Mouse (Mus musculus) embryonic facial prominence, embryonic 14.5 days (tissue): ENCODE measurements around the gene Armc5. TPM values are rescaled to one million over a fixed set of nuclear protein-coding genes. Genes with fewer than 3 reads are reported as not detected.

Experiments used
- ATAC-seq: fragments of 200-750 bp; cut with Nextera tagmentation; 2 replicates; pipeline ENCODE4 v1.8.0; 2017; ENCODE audit warnings: low read depth, moderate number of reproducible peaks, moderate TSS enrichment
- DNase-seq: peaks from one replicate; pipeline ENCODE4 v3.0.0-alpha.2; 2015; ENCODE audit warnings: low spot score
- H3K27ac ChIP-seq: fragments of 300-500 bp; sonication (generic); replicated peaks from 2 replicates; pipeline ENCODE4 v1.5.1; 2014; ENCODE audit warnings: low read depth, mild to moderate bottlenecking, low read length, moderate library complexity
- H3K27me3 ChIP-seq: fragments of 300-500 bp; sonication (generic); replicated peaks from 2 replicates; pipeline ENCODE4 v1.6.1; 2014; ENCODE audit warnings: low read length; ENCODE audit not compliant: control insufficient read depth, insufficient read depth
- H3K36me3 ChIP-seq: fragments of 300-500 bp; sonication (generic); 2 replicates; pipeline ENCODE4 v1.6.1; 2014; ENCODE audit warnings: low read length, mixed read lengths; ENCODE audit not compliant: control insufficient read depth, insufficient read depth
- H3K4me1 ChIP-seq: fragments of 300-500 bp; sonication (generic); 2 replicates; pipeline ENCODE4 v1.6.1; 2014; ENCODE audit warnings: antibody characterized with exemption, low read length; ENCODE audit not compliant: control insufficient read depth, insufficient read depth
- H3K4me2 ChIP-seq: fragments of 300-500 bp; sonication (generic); 2 replicates; pipeline ENCODE4 v1.6.1; 2014; ENCODE audit warnings: low read depth, mild to moderate bottlenecking, low read length, moderate library complexity, mixed read lengths
- H3K4me3 ChIP-seq: fragments of 300-500 bp; sonication (generic); 2 replicates; pipeline ENCODE4 v1.5.1; 2014; ENCODE audit warnings: low read depth, mild to moderate bottlenecking, low read length
- H3K9ac ChIP-seq: fragments of 300-500 bp; sonication (generic); 2 replicates; pipeline ENCODE4 v1.6.1; 2014; ENCODE audit warnings: low read depth, mild to moderate bottlenecking, low read length, moderate library complexity, mixed read lengths
- H3K9me3 ChIP-seq: fragments of 300-500 bp; sonication (generic); 2 replicates; pipeline ENCODE4 v1.6.1; 2016; ENCODE audit warnings: low read length; ENCODE audit not compliant: control insufficient read depth
- WGBS: fragments of 180-500 bp; shearing (Covaris S2); extraction: QIAGEN DNeasy Blood & Tissue Kit; methylation state at CpG from one replicate; pipeline ENCODE4 v1.1.7; 2014; 5-methylcytosine and 5-hydroxymethylcytosine counted together
- polyA plus RNA-seq: library from polyadenylated mRNA; unstranded; fragments of >200 nt; fragmentation: Nextera tagmentation; extraction: Ambion mirVana; gene quantifications from 2 replicates; pipeline ENCODE4 v1.2.1, GENCODE M21; 2014

Armc5 gene
- polyA plus RNA-seq, result 12.4 and 13.9 TPM in 2 replicates

- Histone ChIP-seq H3K4me1 (peaks cover 3% of the 10 kb centered on the region; the same call in 1 of the 2 replicates), H3K27ac (peak within 1 kb of the TSS; percentile 98), H3K27me3 (no peaks in the 10 kb centered on the region), H3K9me3 (no peaks in the 10 kb centered on the region), H3K9ac (peak within 1 kb of the TSS; percentile 85), H3K4me3 (peak within 1 kb of the TSS; percentile 65), H3K36me3 (peaks cover 26% of the 10 kb centered on the region), H3K4me2 (peak within 1 kb of the TSS; percentile 69)
- 26% methylated on average over 36 of the region's 37 CpGs for WGBS
- DNase-seq (peak; percentile 75), ATAC-seq (peak; percentile 20; the same call in 1 of the 2 replicates)
These were observed at the start of gene Armc5 for GRCm38 (mm10) chr7:128236856-128237592. Gene Armc5 (plus strand): TSS chr7:128237342.

DNA sequence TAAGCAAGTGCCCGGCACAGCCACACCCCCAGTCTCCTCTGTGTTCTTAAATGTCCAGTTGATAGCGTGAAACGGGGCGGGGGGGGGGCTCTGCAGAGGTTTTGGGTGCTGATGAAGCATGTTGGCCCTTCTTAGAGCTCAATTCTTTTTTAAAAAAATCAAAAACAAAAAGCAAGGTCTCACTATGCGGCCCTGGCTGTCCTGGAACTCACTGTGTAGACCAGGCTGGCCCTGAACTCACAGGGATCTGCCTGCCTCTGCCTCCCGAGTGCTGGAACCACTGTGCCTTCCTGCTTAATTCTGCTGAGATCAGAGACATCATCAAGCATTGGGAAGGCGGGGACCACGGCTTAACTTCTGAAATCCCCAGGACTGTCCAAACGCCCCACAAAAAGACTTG lies 35.5 kb upstream of the Armc5 start:
- Histone ChIP-seq H3K27me3 (no peaks in the 10 kb centered on the region), H3K9me3 (no peaks in the 10 kb centered on the region), H3K4me2 (no peak overlapping the region), H3K4me3 (no peak overlapping the region), H3K36me3 (no peaks in the 10 kb centered on the region), H3K27ac (no peak overlapping the region), H3K9ac (no peak overlapping the region), H3K4me1 (no peaks in the 10 kb centered on the region)
- DNase-seq (no peak), ATAC-seq (no peak)
- 84% methylated on average over 9 of the region's 9 CpGs for WGBS

- Histone ChIP-seq H3K9ac (no peak overlapping the region), H3K36me3 (no peaks in the 10 kb centered on the region), H3K4me2 (no peak overlapping the region), H3K27me3 (no peaks in the 10 kb centered on the region), H3K4me3 (no peak overlapping the region), H3K27ac (no peak overlapping the region), H3K9me3 (no peaks in the 10 kb centered on the region), H3K4me1 (no peaks in the 10 kb centered on the region)
- ATAC-seq (no peak), DNase-seq (no peak)
- WGBS, result 83% methylated on average over 9 of the region's 9 CpGs
These were observed 34.1 kb upstream of the Armc5 start for GRCm38 (mm10) chr7:128203071-128203470.

GRCm38 (mm10) chr7:128204179-128204578 lies 33.0 kb upstream of the Armc5 start:
- 89% methylated on average over 8 of the region's 8 CpGs for WGBS
- ATAC-seq, result no peak
- Histone ChIP-seq H3K36me3 (no peaks in the 10 kb centered on the region), H3K4me1 (no peaks in the 10 kb centered on the region), H3K9ac (no peak overlapping the region), H3K4me2 (no peak overlapping the region), H3K27ac (no peak overlapping the region), H3K27me3 (no peaks in the 10 kb centered on the region), H3K4me3 (no peak overlapping the region), H3K9me3 (no peaks in the 10 kb centered on the region)
- DNase-seq, result no peak

DNA sequence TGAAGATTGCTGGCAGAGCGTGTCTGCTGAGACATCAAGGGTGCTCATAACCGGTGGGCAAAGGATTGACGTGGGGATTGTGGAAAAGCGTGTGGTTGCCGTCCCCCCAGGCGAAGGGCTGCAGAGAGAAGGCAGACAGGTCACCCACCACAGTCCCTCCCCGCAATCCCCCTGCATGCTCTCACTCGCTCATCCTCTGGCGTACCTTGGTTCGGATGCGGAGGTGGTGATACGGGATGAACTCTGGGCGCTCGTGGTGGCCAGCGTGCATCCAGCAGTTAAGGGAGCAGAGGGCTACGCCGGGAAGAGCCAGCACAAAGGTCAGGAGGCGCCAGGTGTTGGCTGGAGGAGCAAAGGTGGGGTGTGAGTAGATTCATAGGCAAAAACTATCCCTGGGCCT lies 31.4 kb upstream of the Armc5 start:
- Histone ChIP-seq H3K9ac (no peak overlapping the region), H3K4me3 (no peak overlapping the region), H3K27ac (no peak overlapping the region), H3K4me1 (no peaks in the 10 kb centered on the region), H3K36me3 (no peaks in the 10 kb centered on the region), H3K4me2 (no peak overlapping the region), H3K27me3 (no peaks in the 10 kb centered on the region), H3K9me3 (no peaks in the 10 kb centered on the region)
- 77% methylated on average over 18 of the region's 18 CpGs for WGBS
- DNase-seq, result no peak
- ATAC-seq, result no peak

- 89% methylated on average over 6 of the region's 6 CpGs for WGBS
- no peak for ATAC-seq
These were observed 31.0 kb upstream of the Armc5 start, which contains the start of gene Cox6a2 for GRCm38 (mm10) chr7:128206152-128206551. Gene Cox6a2 (minus strand): TSS chr7:128206387.

GRCm38 (mm10) chr7:128208187-128208586 lies 29.0 kb upstream of the Armc5 start:
- 7% methylated on average over 4 of the region's 4 CpGs for WGBS
- H3K27ac ChIP-seq, result no peak overlapping the region
- H3K36me3 ChIP-seq, result no peaks in the 10 kb centered on the region
- H3K4me1 ChIP-seq, result no peaks in the 10 kb centered on the region
- H3K4me3 ChIP-seq, result no peak overlapping the region
- no peaks in the 10 kb centered on the region for H3K27me3 ChIP-seq
- H3K9me3 ChIP-seq, result no peaks in the 10 kb centered on the region
- H3K9ac ChIP-seq, result no peak overlapping the region
- ATAC-seq, result no peak
- peak; percentile 82 for DNase-seq
- no peak overlapping the region for H3K4me2 ChIP-seq

More at GRCm38 (mm10) chr7:128206152-128206551, 31.0 kb upstream of the Armc5 start, which contains the start of gene Cox6a2:
- H3K4me2 ChIP-seq, result no peak within 1 kb of the TSS
- no peaks in the 10 kb centered on the region for H3K9me3 ChIP-seq
- no peak within 1 kb of the TSS for H3K9ac ChIP-seq
- no peak within 1 kb of the TSS for H3K4me3 ChIP-seq
- H3K27ac ChIP-seq, result no peak within 1 kb of the TSS
- no peaks in the 10 kb centered on the region for H3K27me3 ChIP-seq
- no peak for DNase-seq
- H3K36me3 ChIP-seq, result no peaks in the 10 kb centered on the region
- H3K4me1 ChIP-seq, result no peaks in the 10 kb centered on the region

GRCm38 (mm10) chr7:128209826-128210225 lies 27.3 kb upstream of the Armc5 start:
- no peaks in the 10 kb centered on the region for H3K9me3 ChIP-seq
- no peak overlapping the region for H3K4me3 ChIP-seq
- H3K27ac ChIP-seq, result no peak overlapping the region
- WGBS, result 45% methylated on average over 3 of the region's 3 CpGs
- no peak overlapping the region for H3K9ac ChIP-seq
- no peaks in the 10 kb centered on the region for H3K4me1 ChIP-seq
- H3K4me2 ChIP-seq, result no peak overlapping the region
- H3K27me3 ChIP-seq, result no peaks in the 10 kb centered on the region
- ATAC-seq (no peak), DNase-seq (no peak)
- H3K36me3 ChIP-seq, result no peaks in the 10 kb centered on the region

GRCm38 (mm10) chr7:128219952-128220351 lies 17.2 kb upstream of the Armc5 start:
- H3K36me3 ChIP-seq, result no peaks in the 10 kb centered on the region
- H3K27me3 ChIP-seq, result no peaks in the 10 kb centered on the region
- no peak overlapping the region for H3K4me3 ChIP-seq
- no peaks in the 10 kb centered on the region for H3K4me1 ChIP-seq
- no peak overlapping the region for H3K27ac ChIP-seq
- no peaks in the 10 kb centered on the region for H3K9me3 ChIP-seq
- no peak overlapping the region for H3K4me2 ChIP-seq
- ATAC-seq (no peak), DNase-seq (no peak)
- WGBS, result 75% methylated on average over 4 of the region's 4 CpGs
- no peak overlapping the region for H3K9ac ChIP-seq
